In genomic region chr7:29137429-29137828, GRCm38 (mm10) we compare ENCODE assay signal across 23 mouse cellular contexts. TPM values are rescaled to one million over a fixed set of nuclear protein-coding genes. Genes with fewer than 3 reads are reported as not detected.
DNase-seq lines count a peak whose midpoint lies in the region; ATAC-seq lines count a peak whose summit lies in the region.
"Had no signal": no experiment of that assay in that cellular context is flagged by ENCODE, and none has a peak within 500 bp of the region (broad histone marks: within the 10 kb centered on the region; RNA-seq: fewer than 3 reads in every experiment).

No protein-coding gene starts in this region.

- ATAC-seq in midbrain, embryonic 11.5 days (ENCODE audit: low FRiP score): no peak
- no peak for ATAC-seq in midbrain, embryonic 13.5 days
- ATAC-seq in inflammation-experienced regulatory T-cells, adult 6 months: no peak
- ATAC-seq: CD4-positive, CD25-positive, alpha-beta regulatory T cell, adult 4 months; forebrain, embryonic 13.5 days; liver, embryonic 12.5 days had no signal

- no peak overlapping the region for H3K9ac ChIP-seq in midbrain, embryonic 11.5 days (ENCODE audit: low read length)
- H3K9ac ChIP-seq in midbrain, embryonic 13.5 days (replicated peaks): no peak overlapping the region
- H3K9ac ChIP-seq: forebrain, embryonic 13.5 days; heart, embryonic 12.5 days; hindbrain, embryonic 13.5 days; limb, embryonic 13.5 days; liver, embryonic 12.5 days; stomach, embryonic 15.5 days had no signal

- H3K27ac ChIP-seq in midbrain, embryonic 11.5 days (ENCODE audit: low read depth, low read length): no peak overlapping the region
- H3K27ac ChIP-seq in midbrain, embryonic 13.5 days: no peak overlapping the region
- H3K27ac ChIP-seq: forebrain, embryonic 13.5 days; hindbrain, embryonic 13.5 days; limb, embryonic 13.5 days; liver, embryonic 12.5 days; stomach, embryonic 15.5 days had no signal

- H3K36me3 ChIP-seq in midbrain, embryonic 11.5 days (ENCODE audit: control insufficient read depth, insufficient read depth, low read length): no peaks in the 10 kb centered on the region
- H3K36me3 ChIP-seq in midbrain, embryonic 13.5 days: no peaks in the 10 kb centered on the region
- H3K36me3 ChIP-seq: heart, embryonic 12.5 days; hindbrain, embryonic 13.5 days; limb, embryonic 13.5 days; liver, embryonic 12.5 days; stomach, embryonic 15.5 days had no signal

- WGBS in midbrain, embryonic 11.5 days: 51% methylated on average over 16 of the region's 16 CpGs
- WGBS in midbrain, embryonic 13.5 days: 46% methylated on average over 16 of the region's 16 CpGs

- peak; percentile 36 for DNase-seq in adrenal gland, postnatal 14 days
- DNase-seq in adrenal gland, postnatal 4 days (ENCODE audit: low spot score in 2 of 2): no peak
- peak; percentile 26 for DNase-seq in midbrain, embryonic 11.5 days (ENCODE audit: low spot score, missing footprints)
- DNase-seq in ES-CJ7 (ENCODE audit: low read depth, low spot score): peak; percentile 91
- DNase-seq in yolk sac, embryonic 10.5 days (ENCODE audit: low spot score): peak; percentile 43
- DNase-seq: cerebellum, adult 9-10 months; kidney, adult 8-10 months; kidney, postnatal 25 days; lung, adult 18-20 months; lung, postnatal 10 days; midbrain, embryonic 14.5 days; thymus, adult 2 months; thymus, postnatal 4 days had no signal

- H3K4me2 ChIP-seq in midbrain, embryonic 11.5 days: no peak overlapping the region
- no peak overlapping the region for H3K4me2 ChIP-seq in midbrain, embryonic 13.5 days (replicated peaks)
- H3K4me2 ChIP-seq: forebrain, embryonic 13.5 days; heart, embryonic 12.5 days; hindbrain, embryonic 13.5 days; limb, embryonic 13.5 days; liver, embryonic 12.5 days; stomach, embryonic 15.5 days had no signal

- H3K9me3 ChIP-seq in midbrain, embryonic 11.5 days (ENCODE audit: control insufficient read depth, low read length): no peaks in the 10 kb centered on the region
- H3K9me3 ChIP-seq in midbrain, embryonic 13.5 days: no peaks in the 10 kb centered on the region
- H3K9me3 ChIP-seq: forebrain, embryonic 13.5 days; heart, embryonic 12.5 days; hindbrain, embryonic 13.5 days; limb, embryonic 13.5 days; liver, embryonic 12.5 days; stomach, embryonic 15.5 days had no signal

- H3K27me3 ChIP-seq in midbrain, embryonic 11.5 days (ENCODE audit: control insufficient read depth, insufficient read depth, low read length): peaks cover 4% of the 10 kb centered on the region; the same call in 1 of the 2 replicates
- peaks cover 20% of the 10 kb centered on the region for H3K27me3 ChIP-seq in midbrain, embryonic 13.5 days
- H3K27me3 ChIP-seq: stomach, embryonic 15.5 days had no signal

- no peak overlapping the region for H3K4me3 ChIP-seq in midbrain, embryonic 11.5 days (ENCODE audit: low read depth, low read length)
- no peak overlapping the region for H3K4me3 ChIP-seq in midbrain, embryonic 13.5 days (replicated peaks)
- H3K4me3 ChIP-seq: forebrain, embryonic 13.5 days; heart, embryonic 12.5 days; hindbrain, embryonic 13.5 days; limb, embryonic 13.5 days; liver, embryonic 12.5 days; stomach, embryonic 15.5 days had no signal

- H3K4me1 ChIP-seq in midbrain, embryonic 11.5 days (ENCODE audit: control insufficient read depth, insufficient read depth, low read length): peaks cover 6% of the 10 kb centered on the region; the same call in 1 of the 2 replicates
- peaks cover 12% of the 10 kb centered on the region for H3K4me1 ChIP-seq in midbrain, embryonic 13.5 days (replicated peaks)

RNA-seq across cellular contexts. Expression of gene Rasgrp4, which starts 2.8 kb away (rescaled TPM):
- 1.8 and 2.2 TPM in 2 replicates for total RNA-seq in adrenal gland, postnatal 14 days (2021)
- 1 to 10 TPM; 2.4 TPM for total RNA-seq in adrenal gland, postnatal 4 days (2021)
- 0.28 and 0.48 TPM in 2 replicates for polyA plus RNA-seq in midbrain, embryonic 11.5 days (2014; fragmentation: Nextera tagmentation; extraction: Ambion mirVana)
- polyA plus RNA-seq in midbrain, embryonic 13.5 days (2015; fragmentation: Nextera tagmentation; extraction: Ambion mirVana): 0.40 and 0.50 TPM in 2 replicates
- 1 to 10 TPM in 1 of 3 experiments, under 1 TPM in 2; 0.45 to 1.1 (median 0.95) TPM for polyA plus RNA-seq in inflammation-experienced regulatory T-cells, adult 6 months (2017; shearing (Covaris generic))

RNA-seq across cellular contexts. Expression of gene Ryr1, which starts 12.4 kb away (rescaled TPM):
- total RNA-seq in adrenal gland, postnatal 14 days (2021): 0.11 and 0.19 TPM in 2 replicates
- 10 to 100 TPM in 1 of 2 experiments, 1 to 10 TPM in 1; 5.9 to 15.1 TPM for total RNA-seq in adrenal gland, postnatal 4 days (2021)
- polyA plus RNA-seq in midbrain, embryonic 11.5 days (2014; fragmentation: Nextera tagmentation; extraction: Ambion mirVana): 0.30 and 0.55 TPM in 2 replicates
- polyA plus RNA-seq in midbrain, embryonic 13.5 days (2015; fragmentation: Nextera tagmentation; extraction: Ambion mirVana): 8.5 and 9.0 TPM in 2 replicates
- under 1 TPM in 2 of 3 experiments, not detected in 1; 0.05 to 0.16 TPM for polyA plus RNA-seq in inflammation-experienced regulatory T-cells, adult 6 months (2017; shearing (Covaris generic))
- total RNA-seq: heart, postnatal 25 days had no signal

RNA-seq across cellular contexts. Expression of gene Fam98c, which starts 18.6 kb away (rescaled TPM):
- total RNA-seq in adrenal gland, postnatal 14 days (2021): 8.0 and 15.8 TPM in 2 replicates
- 10 to 100 TPM; 16.2 to 17.2 TPM for total RNA-seq in adrenal gland, postnatal 4 days (2021)
- polyA plus RNA-seq in midbrain, embryonic 11.5 days (2014; fragmentation: Nextera tagmentation; extraction: Ambion mirVana): 13.6 and 14.8 TPM in 2 replicates
- polyA plus RNA-seq in midbrain, embryonic 13.5 days (2015; fragmentation: Nextera tagmentation; extraction: Ambion mirVana): 17.5 and 18.4 TPM in 2 replicates
- polyA plus RNA-seq in inflammation-experienced regulatory T-cells, adult 6 months (2017; shearing (Covaris generic)): 10 to 100 TPM in 2 of 3 experiments, 1 to 10 TPM in 1; 6.5 to 11.3 (median 11.3) TPM

RNA-seq across cellular contexts. Expression of gene Ggn, which starts 32.6 kb away (rescaled TPM):
- 1.1 and 1.2 TPM in 2 replicates for total RNA-seq in adrenal gland, postnatal 14 days (2021)
- total RNA-seq in adrenal gland, postnatal 4 days (2021): 1 to 10 TPM; 1.8 to 2.5 TPM
- 0.60 and 0.63 TPM in 2 replicates for polyA plus RNA-seq in midbrain, embryonic 11.5 days (2014; fragmentation: Nextera tagmentation; extraction: Ambion mirVana)
- 0.54 and 0.93 TPM in 2 replicates for polyA plus RNA-seq in midbrain, embryonic 13.5 days (2015; fragmentation: Nextera tagmentation; extraction: Ambion mirVana)
- not detected for polyA plus RNA-seq in inflammation-experienced regulatory T-cells, adult 6 months (2017; shearing (Covaris generic))
- polyA plus RNA-seq: CD4-positive, CD25-positive, alpha-beta regulatory T cell, adult 4 months had no signal

RNA-seq across cellular contexts. Expression of gene Spred3, which starts 32.8 kb away (rescaled TPM):
- total RNA-seq in adrenal gland, postnatal 14 days (2021): 6.6 and 6.9 TPM in 2 replicates
- 10 to 100 TPM; 14.5 to 15.8 TPM for total RNA-seq in adrenal gland, postnatal 4 days (2021)
- 4.9 and 5.1 TPM in 2 replicates for polyA plus RNA-seq in midbrain, embryonic 11.5 days (2014; fragmentation: Nextera tagmentation; extraction: Ambion mirVana)
- polyA plus RNA-seq in midbrain, embryonic 13.5 days (2015; fragmentation: Nextera tagmentation; extraction: Ambion mirVana): 9.4 and 9.9 TPM in 2 replicates
- polyA plus RNA-seq in inflammation-experienced regulatory T-cells, adult 6 months (2017; shearing (Covaris generic)): under 1 TPM; 0.18 to 0.46 (median 0.46) TPM

Comparison
In these comparisons a context has a peak if more than half of its experiments do, and no peak if none do; other contexts are left out.
1. DNase-seq: peak in adrenal gland, postnatal 14 days (single experiment), midbrain, embryonic 11.5 days (single experiment), ES-CJ7 (single experiment) and yolk sac, embryonic 10.5 days (single experiment); none in adrenal gland, postnatal 4 days (0 of 2).